Mouse (Mus musculus) embryo, embryonic 11.5 days (tissue): ENCODE data around the gene Ranbp17.

ENCODE experiments used
- DNase-seq: peaks from one replicate; pipeline ENCODE4 v3.0.0-alpha.2; 2012; ENCODE audit warnings: low read depth, low spot score

Ranbp17 gene

GRCm38 (mm10) chr11:33240295-33240694, 273.3 kb downstream of the Ranbp17 start:
- DNase-seq: no peak

- DNase-seq: no peak
Measured at GRCm38 (mm10) chr11:33234134-33234533, 279.4 kb downstream of the Ranbp17 start.

- no peak for DNase-seq
Measured at GRCm38 (mm10) chr11:33232056-33232455, 281.5 kb downstream of the Ranbp17 start.

- no peak for DNase-seq
Measured at GRCm38 (mm10) chr11:33228186-33228585, 285.4 kb downstream of the Ranbp17 start.

GRCm38 (mm10) chr11:33226516-33226915, 287.0 kb downstream of the Ranbp17 start:
- DNase-seq: no peak

GRCm38 (mm10) chr11:33221566-33222365, 291.8 kb downstream of the Ranbp17 start:
- no peak for DNase-seq

GRCm38 (mm10) chr11:33220763-33221162, 292.8 kb downstream of the Ranbp17 start:
- DNase-seq: no peak

- DNase-seq: no peak
Measured at GRCm38 (mm10) chr11:33217384-33218079, 296.0 kb downstream of the Ranbp17 start.

GRCm38 (mm10) chr11:33207411-33207810, 306.1 kb downstream of the Ranbp17 start:
- DNase-seq: no peak

GRCm38 (mm10) chr11:33204966-33205365, 308.6 kb downstream of the Ranbp17 start:
- DNase-seq: no peak

- DNase-seq: no peak
Measured at GRCm38 (mm10) chr11:33204329-33204705, 309.2 kb downstream of the Ranbp17 start.

- no peak for DNase-seq
Measured at GRCm38 (mm10) chr11:33203383-33204328, 309.9 kb downstream of the Ranbp17 start, which contains the start of gene Tlx3. TSS of gene Tlx3 (minus strand) at chr11:33203589.

GRCm38 (mm10) chr11:33202972-33203371, 310.6 kb downstream of the Ranbp17 start:
- DNase-seq: no peak

- DNase-seq: no peak
Measured at GRCm38 (mm10) chr11:33202296-33202695, 311.2 kb downstream of the Ranbp17 start.

GRCm38 (mm10) chr11:33201626-33202010, 311.9 kb downstream of the Ranbp17 start:
- DNase-seq: no peak

- no peak for DNase-seq
Measured at GRCm38 (mm10) chr11:33200764-33201625, 312.6 kb downstream of the Ranbp17 start.

GRCm38 (mm10) chr11:33199906-33200763, 313.4 kb downstream of the Ranbp17 start:
- DNase-seq: no peak

- DNase-seq: no peak
Measured at GRCm38 (mm10) chr11:33199117-33199514, 314.4 kb downstream of the Ranbp17 start.

- no peak for DNase-seq
Measured at GRCm38 (mm10) chr11:33198351-33199116, 315.0 kb downstream of the Ranbp17 start.
